Mouse (Mus musculus) cerebellum, adult 9-10 months (tissue): Measurements from ENCODE around the gene Arl15.

Source experiments
- DNase-seq: peaks from one replicate; pipeline ENCODE4 v3.0.0; 2022

Gene Arl15

DNA sequence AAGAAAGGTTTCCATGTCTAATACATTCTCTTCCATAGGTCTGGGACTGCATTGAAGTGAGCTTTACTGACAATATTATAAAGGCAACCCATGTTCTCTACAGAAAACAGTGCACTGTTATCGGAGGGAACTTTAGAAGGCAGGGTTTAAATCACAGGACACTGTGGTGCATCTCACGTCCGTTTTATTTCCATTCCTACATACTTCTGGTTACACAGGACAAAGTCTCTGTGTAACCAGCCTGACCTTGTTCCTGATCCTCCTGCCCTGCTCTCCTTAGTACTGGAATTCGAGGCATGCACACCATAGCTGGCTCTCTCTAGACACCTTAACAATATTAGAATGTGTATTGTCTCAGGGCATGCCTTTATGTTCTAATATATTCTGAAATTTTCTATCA, 368.4 kb downstream of the Arl15 start:
- DNase-seq = no peak

DNA sequence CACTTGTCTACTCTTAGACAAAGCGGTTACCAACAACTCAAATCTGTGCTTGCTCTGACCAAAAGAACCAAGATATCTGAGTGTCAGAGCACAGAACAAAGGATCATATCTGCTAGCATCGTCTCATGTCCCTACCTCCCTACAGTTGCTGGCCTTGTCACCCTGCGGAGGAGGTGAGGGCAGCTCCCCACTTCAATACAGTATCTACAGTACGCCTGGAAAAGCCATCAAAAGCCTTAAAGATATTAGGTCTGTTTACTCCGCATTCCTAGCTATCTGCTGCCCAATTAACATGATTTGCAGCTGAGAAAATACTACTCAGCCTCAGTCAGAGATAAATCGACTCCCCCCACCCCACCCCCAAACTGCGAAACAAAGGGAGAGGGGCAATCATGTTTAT, 371.3 kb downstream of the Arl15 start:
- no peak for DNase-seq

- DNase-seq = no peak
These were observed 372.3 kb downstream of the Arl15 start for GRCm38 (mm10) chr13:114166439-114167183.

DNA sequence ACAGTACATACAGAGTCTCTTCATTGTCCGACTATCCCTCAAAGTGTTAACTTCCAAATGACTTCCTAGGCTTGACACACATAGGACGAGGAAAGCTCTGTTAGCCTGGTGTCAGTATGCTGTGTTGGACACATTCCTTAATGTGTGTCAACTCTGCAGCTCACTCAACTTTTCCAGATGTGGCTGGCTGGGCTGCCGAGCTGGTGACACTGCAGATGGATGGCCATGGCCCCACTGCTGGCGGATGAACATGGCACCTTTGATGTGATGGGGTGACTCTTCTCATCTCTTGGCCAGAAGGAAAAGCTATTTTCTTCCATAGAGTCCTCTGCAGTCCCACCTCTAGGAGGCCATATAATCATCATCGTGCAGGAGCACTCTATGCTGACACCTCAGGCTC, 375.8 kb downstream of the Arl15 start:
- no peak for DNase-seq

GRCm38 (mm10) chr13:114171465-114171864, 377.2 kb downstream of the Arl15 start:
- no peak for DNase-seq

DNA sequence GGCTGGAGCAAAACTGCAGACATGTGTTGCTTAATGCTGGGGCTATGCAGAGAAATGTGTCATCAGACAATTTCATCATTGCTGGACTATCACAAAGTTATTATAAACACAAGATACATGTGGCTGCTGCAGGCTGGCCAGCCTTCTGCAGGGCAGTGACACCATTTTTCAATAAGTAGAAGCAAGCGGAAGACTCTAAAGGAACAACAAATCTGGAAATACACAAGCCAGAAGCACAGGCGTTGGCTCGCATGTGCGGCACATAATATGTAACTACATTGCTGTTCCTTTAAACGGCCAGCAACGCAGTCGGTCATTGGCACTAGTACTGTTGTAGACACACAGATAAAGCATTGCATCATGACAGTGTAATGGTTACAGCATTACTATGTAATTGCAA, 393.8 kb downstream of the Arl15 start:
- DNase-seq = no peak

DNA sequence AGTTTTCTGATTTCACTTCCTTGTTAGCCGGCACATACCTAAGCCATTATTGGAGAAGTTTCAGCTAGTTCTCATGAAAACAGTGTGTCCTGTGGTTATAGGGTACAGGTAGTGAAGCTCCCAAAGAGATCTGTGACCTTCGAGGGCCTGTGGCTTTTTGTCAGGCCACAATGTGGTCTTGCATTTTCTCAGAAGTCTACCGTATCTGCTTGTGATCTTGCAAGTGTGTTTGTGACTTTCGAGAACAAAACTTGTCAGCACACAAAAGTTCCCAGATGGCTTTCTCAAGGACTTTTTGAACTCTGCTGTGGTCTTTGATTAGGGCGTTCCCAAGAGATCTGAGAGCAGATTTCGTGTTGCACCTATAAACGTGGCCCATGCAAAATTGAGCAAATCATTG, 394.5 kb downstream of the Arl15 start:
- DNase-seq = no peak

GRCm38 (mm10) chr13:114189441-114189840, 395.1 kb downstream of the Arl15 start:
- no peak for DNase-seq

- no peak for DNase-seq
These were observed 396.6 kb downstream of the Arl15 start for GRCm38 (mm10) chr13:114190898-114191297.

- DNase-seq = no peak
These were observed 404.0 kb downstream of the Arl15 start for GRCm38 (mm10) chr13:114198252-114198799.

GRCm38 (mm10) chr13:114199746-114200145, 405.4 kb downstream of the Arl15 start:
- no peak for DNase-seq

GRCm38 (mm10) chr13:114200545-114200944, 406.2 kb downstream of the Arl15 start:
- no peak for DNase-seq

DNA sequence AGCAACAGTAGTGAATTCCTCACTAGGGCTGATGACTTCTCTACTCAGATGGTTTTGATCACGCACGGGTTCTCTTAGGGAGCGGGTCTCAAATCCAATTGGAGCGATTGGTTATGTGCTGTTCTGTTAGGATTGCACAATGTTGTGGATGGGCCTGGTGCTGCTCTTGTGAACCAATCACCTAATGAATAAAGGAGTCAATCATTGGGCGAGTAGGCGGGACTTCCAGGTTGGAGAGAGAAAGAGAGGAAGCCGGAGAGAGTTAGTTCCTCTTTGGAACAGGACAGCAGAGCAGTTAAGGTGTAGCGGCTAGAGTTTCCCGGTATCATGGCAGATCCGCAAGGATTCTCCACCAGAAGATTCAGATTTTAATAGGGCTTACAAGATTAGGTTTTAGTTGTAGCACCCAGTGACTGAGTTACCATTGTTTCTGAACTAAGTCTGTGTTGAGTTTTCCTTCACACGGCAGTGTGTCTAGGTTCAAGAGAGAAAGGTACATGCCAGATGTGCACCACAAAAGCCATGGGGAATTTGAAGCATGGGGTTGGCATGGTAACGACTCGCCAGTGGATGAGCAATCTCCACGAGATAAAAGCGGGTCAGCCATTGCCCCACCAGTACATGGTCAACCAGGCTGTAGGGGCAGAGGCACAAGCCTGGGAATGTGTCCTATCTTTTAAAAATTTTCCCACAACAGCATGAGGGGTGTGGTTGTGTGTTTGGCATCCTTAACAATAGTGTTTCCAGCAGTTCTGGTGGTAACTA, 408.7 kb downstream of the Arl15 start:
- DNase-seq = no peak
